Mouse (Mus musculus) ES-Bruce4 (cell line): Measurements from ENCODE around the gene Baiap2l2. TPM values are rescaled to one million over a fixed set of nuclear protein-coding genes. Genes with fewer than 3 reads are reported as not detected.

ENCODE experiments used
- H3K27ac ChIP-seq: 2 replicates; pipeline ENCODE4 v1.5.1; 2012; ENCODE audit warnings: low read length, inconsistent platforms; ENCODE audit not compliant: insufficient read depth
- H3K27me3 ChIP-seq: 2 replicates; pipeline ENCODE4 v1.6.1; 2012; ENCODE audit warnings: mild to moderate bottlenecking, low read length, inconsistent platforms; ENCODE audit not compliant: control insufficient read depth, poor library complexity, insufficient read depth, severe bottlenecking
- H3K36me3 ChIP-seq: 2 replicates; pipeline ENCODE4 v1.6.1; 2012; ENCODE audit warnings: inconsistent platforms, mild to moderate bottlenecking, low read length, moderate library complexity; ENCODE audit not compliant: control insufficient read depth, poor library complexity, insufficient read depth, severe bottlenecking
- H3K4me1 ChIP-seq: one replicate; pipeline ENCODE4 v1.8.1; 2011; ENCODE audit warnings: low read length; ENCODE audit not compliant: control insufficient read depth, insufficient read depth
- H3K4me3 ChIP-seq: 2 replicates; pipeline ENCODE4 v1.5.1; 2011; ENCODE audit warnings: low read depth, mild to moderate bottlenecking, low read length
- H3K9ac ChIP-seq: 2 replicates; pipeline ENCODE4 v1.6.1; 2012; ENCODE audit warnings: low read depth, mild to moderate bottlenecking, inconsistent platforms; ENCODE audit not compliant: poor library complexity, severe bottlenecking
- H3K9me3 ChIP-seq: replicated peaks from 2 replicates; pipeline ENCODE4 v1.6.1; 2012; ENCODE audit warnings: mild to moderate bottlenecking, low read length, inconsistent platforms; ENCODE audit not compliant: control insufficient read depth, poor library complexity, insufficient read depth, severe bottlenecking
- CTCF ChIP-seq: IDR thresholded peaks from one replicate; pipeline ENCODE4 v1.8.1; 2011; ENCODE audit warnings: low read depth, low read length
- EP300 ChIP-seq: IDR thresholded peaks from 2 replicates; pipeline ENCODE4 v1.6.1; 2011; ENCODE audit warnings: low read depth, low read length; ENCODE audit not compliant: insufficient read depth
- POLR2A ChIP-seq: IDR thresholded peaks from one replicate; pipeline ENCODE4 v1.8.1; 2011; ENCODE audit warnings: low read length; ENCODE audit not compliant: insufficient read depth
- polyA plus RNA-seq: library from polyadenylated mRNA; stranded (reverse); fragments of >200 nt; gene quantifications from 2 replicates; pipeline ENCODE4 v1.2.4, GENCODE M21; 2011; ENCODE audit warnings: low read depth; ENCODE audit not compliant: missing spikeins, insufficient read depth, insufficient read length

The Baiap2l2 gene
- polyA plus RNA-seq, 1 experiment: 0.69 TPM

DNA sequence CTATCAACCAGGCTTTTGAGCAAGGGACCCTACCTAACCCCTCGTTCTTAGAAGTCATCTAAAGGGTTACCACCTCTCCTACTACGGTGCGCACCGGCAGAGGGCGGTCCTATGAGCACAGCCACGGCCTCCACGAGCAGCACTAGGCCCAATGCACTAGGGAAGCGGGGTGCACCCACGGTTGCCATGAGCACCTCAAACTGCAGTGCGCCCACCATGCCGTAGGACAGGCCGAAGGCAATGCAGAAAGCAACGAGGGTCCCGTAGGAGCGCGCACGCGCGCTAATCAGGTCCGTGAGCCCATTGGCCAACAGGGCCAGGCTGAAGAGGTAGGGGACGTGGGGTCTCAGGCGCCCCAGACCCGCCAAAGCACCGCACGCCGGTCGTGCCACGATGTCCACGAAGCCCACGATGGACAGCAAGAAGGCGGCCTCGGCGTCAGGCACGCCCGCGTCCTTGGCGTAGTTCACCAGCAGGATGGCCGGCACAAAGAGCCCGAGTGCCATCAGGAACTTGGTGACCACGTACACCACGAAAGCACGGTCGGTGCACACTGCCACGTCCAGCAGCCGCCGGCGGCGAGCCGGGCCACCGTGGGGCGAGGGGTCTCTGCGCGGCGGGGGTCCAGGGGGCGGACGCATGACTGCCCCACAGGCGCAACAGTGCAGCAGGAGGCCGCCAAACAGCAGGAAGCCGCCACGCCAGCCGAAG, 33.4 kb downstream of the Baiap2l2 start:
- H3K4me1 ChIP-seq: peaks cover 2% of the 10 kb centered on the region
- no peaks in the 10 kb centered on the region for H3K9me3 ChIP-seq
- peak overlapping the region; percentile 43 for H3K4me3 ChIP-seq
- H3K9ac ChIP-seq: peak overlapping the region; percentile 31
- no peaks in the 10 kb centered on the region for H3K27me3 ChIP-seq
- TF ChIP-seq CTCF (peak; percentile 24), EP300 (no peak)
- no peak overlapping the region for H3K27ac ChIP-seq
- H3K36me3 ChIP-seq: 0 out of 2 replicates have a peak, but pooled peaks cover 2% of the 10 kb centered on the region

GRCm38 (mm10) chr15:79251168-79251567, 34.2 kb downstream of the Baiap2l2 start:
- H3K4me3 ChIP-seq: no peak overlapping the region
- no peaks in the 10 kb centered on the region for H3K9me3 ChIP-seq
- no peaks in the 10 kb centered on the region for H3K27me3 ChIP-seq
- no peak overlapping the region for H3K27ac ChIP-seq
- TF ChIP-seq CTCF (no peak), POLR2A (no peak), EP300 (no peak)
- H3K9ac ChIP-seq: no peak overlapping the region
- H3K36me3 ChIP-seq: peaks cover 6% of the 10 kb centered on the region
- peaks cover 2% of the 10 kb centered on the region for H3K4me1 ChIP-seq

DNA sequence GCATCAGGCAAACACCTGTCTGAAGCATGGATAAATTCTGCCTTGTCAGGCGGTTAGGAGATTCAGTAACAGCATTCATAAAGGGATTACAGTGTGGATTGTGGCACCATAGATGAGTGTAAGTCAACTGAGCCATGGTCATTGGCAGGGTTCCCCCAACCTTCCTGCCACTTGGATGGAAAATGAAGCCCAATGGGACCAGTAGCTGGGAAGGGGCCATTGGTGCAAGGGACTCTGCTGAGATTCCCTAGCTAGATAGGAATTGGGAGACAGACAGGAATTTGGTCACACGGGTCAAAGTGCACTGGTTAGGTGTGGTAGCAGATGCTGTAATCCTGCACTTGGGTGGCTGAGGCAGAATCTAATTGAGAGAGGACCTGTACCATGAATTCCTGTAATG, 35.1 kb downstream of the Baiap2l2 start:
- H3K4me3 ChIP-seq: no peak overlapping the region
- TF ChIP-seq EP300 (no peak), CTCF (no peak), POLR2A (no peak)
- peaks cover 11% of the 10 kb centered on the region for H3K36me3 ChIP-seq
- H3K4me1 ChIP-seq: peaks cover 2% of the 10 kb centered on the region
- H3K27ac ChIP-seq: no peak overlapping the region
- no peak overlapping the region for H3K9ac ChIP-seq
- no peaks in the 10 kb centered on the region for H3K9me3 ChIP-seq
- no peaks in the 10 kb centered on the region for H3K27me3 ChIP-seq

- Histone ChIP-seq H3K9me3 (no peaks in the 10 kb centered on the region), H3K9ac (no peak overlapping the region), H3K4me3 (no peak overlapping the region), H3K36me3 (peaks cover 19% of the 10 kb centered on the region), H3K4me1 (peaks cover 3% of the 10 kb centered on the region), H3K27ac (no peak overlapping the region), H3K27me3 (no peaks in the 10 kb centered on the region)
- no peak for TF ChIP-seq POLR2A
- TF ChIP-seq EP300: no peak
- TF ChIP-seq CTCF: no peak
Observed at GRCm38 (mm10) chr15:79245321-79245720, 40.0 kb downstream of the Baiap2l2 start.

GRCm38 (mm10) chr15:79244071-79244893, 41.1 kb downstream of the Baiap2l2 start:
- TF ChIP-seq EP300 (no peak), POLR2A (no peak), CTCF (no peak)
- Histone ChIP-seq H3K27me3 (no peaks in the 10 kb centered on the region), H3K36me3 (peaks cover 29% of the 10 kb centered on the region), H3K27ac (no peak overlapping the region), H3K4me1 (peaks cover 3% of the 10 kb centered on the region), H3K4me3 (no peak overlapping the region), H3K9me3 (no peaks in the 10 kb centered on the region), H3K9ac (no peak overlapping the region)
